Mouse (Mus musculus) gastrocnemius, adult 18-20 months (tissue): Measurements from ENCODE around the gene Eif3d. TPM values are rescaled to one million over a fixed set of nuclear protein-coding genes. Genes with fewer than 3 reads are reported as not detected.
"Not testable (repeated sequence)": the region's sequence is repeated elsewhere in the genome, so short reads cannot be mapped to it uniquely, and the experiment has no call there.

ENCODE experiments used
- DNase-seq: peaks from one replicate; pipeline ENCODE4 v3.0.0; 2021; ENCODE audit warnings: low spot score
- long read RNA-seq, 2 experiments: library from polyadenylated mRNA; stranded (forward); transcript quantifications; one replicate each; pipeline ENCODE4 v2.0.0; 2021
- total RNA-seq, 2 experiments: library from RNA; stranded (reverse); gene quantifications; 2 replicates each; pipeline ENCODE4 v1.2.3; 2021

The Eif3d gene
- total RNA-seq = 10 to 100 TPM; 55.8 to 61.7 TPM
- long read RNA-seq, experiment 1, transcript Eif3d-201 (15 exons, 1,899 nt) = major isoform, 39 of 52 reads
- long read RNA-seq, experiment 1, partial matches to known transcripts = 4 of 52 reads
- long read RNA-seq, experiment 1, other reads (novel, unspliced or antisense) = 9 of 52 reads
- long read RNA-seq, experiment 2, transcript Eif3d-201 (15 exons, 1,899 nt) = major isoform, 44 of 61 reads
- long read RNA-seq, experiment 2, partial matches to known transcripts = 9 of 61 reads
- long read RNA-seq, experiment 2, other reads (novel, unspliced or antisense) = 8 of 61 reads

GRCm38 (mm10) chr15:77970470-77971292 is at the start of gene Eif3d:
Eif3d (minus strand) TSS chr15:77970813.
- DNase-seq = peak; percentile 98

- DNase-seq = no peak
Measured at GRCm38 (mm10) chr15:78014046-78014445, 43.4 kb upstream of the Eif3d start.

GRCm38 (mm10) chr15:78008206-78008605 is 37.6 kb upstream of the Eif3d start:
- not testable (repeated sequence) for DNase-seq

GRCm38 (mm10) chr15:78003929-78004328 is 33.3 kb upstream of the Eif3d start:
- no peak for DNase-seq

GRCm38 (mm10) chr15:78001400-78001799 is 30.8 kb upstream of the Eif3d start:
- DNase-seq = no peak

GRCm38 (mm10) chr15:77988541-77988940 is 17.9 kb upstream of the Eif3d start:
- no peak for DNase-seq

- no peak for DNase-seq
Measured at GRCm38 (mm10) chr15:77983391-77983790, 12.8 kb upstream of the Eif3d start.

GRCm38 (mm10) chr15:77982195-77982939 is 11.8 kb upstream of the Eif3d start:
- peak; percentile 60 for DNase-seq

GRCm38 (mm10) chr15:77981181-77981680 is 10.6 kb upstream of the Eif3d start:
- no peak for DNase-seq

GRCm38 (mm10) chr15:77979427-77979865 is 8.8 kb upstream of the Eif3d start:
- peak; percentile 14 for DNase-seq

- no peak for DNase-seq
Measured at GRCm38 (mm10) chr15:77977663-77978062, 7.0 kb upstream of the Eif3d start.

- DNase-seq = no peak
Measured at GRCm38 (mm10) chr15:77974165-77974841, 3.7 kb upstream of the Eif3d start.

- DNase-seq = no peak
Measured at GRCm38 (mm10) chr15:77969940-77970469, 608 bp downstream of the Eif3d start.

GRCm38 (mm10) chr15:77965117-77965528 is 5.5 kb downstream of the Eif3d start:
- no peak for DNase-seq

- no peak for DNase-seq
Measured at GRCm38 (mm10) chr15:77962447-77962846, 8.2 kb downstream of the Eif3d start.

- no peak for DNase-seq
Measured at GRCm38 (mm10) chr15:77960693-77961092, 9.9 kb downstream of the Eif3d start.

GRCm38 (mm10) chr15:77958071-77958470 is 12.5 kb downstream of the Eif3d start:
- no peak for DNase-seq

GRCm38 (mm10) chr15:77957625-77958024 is 13.0 kb downstream of the Eif3d start:
- DNase-seq = no peak

GRCm38 (mm10) chr15:77956404-77956901 is 14.2 kb downstream of the Eif3d start, which contains the start of gene Foxred2:
Foxred2 (minus strand) TSS chr15:77956722.
- DNase-seq = peak; percentile 77
